Mouse (Mus musculus): ENCODE results near the gene Zfp281.

Zfp281 gene

DNA sequence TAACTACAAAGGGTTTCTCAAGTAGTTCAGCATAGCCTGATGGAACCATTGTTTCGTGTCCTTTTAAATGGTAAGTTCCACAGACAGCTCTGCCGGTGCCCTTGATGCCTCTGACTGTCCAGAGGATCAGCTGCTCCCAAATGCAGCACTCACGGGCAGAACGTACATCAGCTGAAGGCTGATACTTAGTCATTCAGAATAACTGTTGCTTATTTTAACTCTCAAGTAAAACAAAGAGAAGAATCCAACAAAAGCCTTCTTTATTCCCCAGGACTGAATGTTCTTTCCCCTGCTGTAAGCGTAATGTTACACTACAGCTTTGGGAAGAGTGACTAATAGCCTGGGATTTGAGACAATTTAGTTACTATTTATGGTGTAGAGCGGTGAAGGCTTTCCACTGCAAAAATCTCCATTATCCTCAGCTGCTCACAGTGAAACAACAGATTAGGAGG is 11.4 kb upstream of the Zfp281 start:
- DNase-seq (ENCODE audit: low spot score), result no peak

DNA sequence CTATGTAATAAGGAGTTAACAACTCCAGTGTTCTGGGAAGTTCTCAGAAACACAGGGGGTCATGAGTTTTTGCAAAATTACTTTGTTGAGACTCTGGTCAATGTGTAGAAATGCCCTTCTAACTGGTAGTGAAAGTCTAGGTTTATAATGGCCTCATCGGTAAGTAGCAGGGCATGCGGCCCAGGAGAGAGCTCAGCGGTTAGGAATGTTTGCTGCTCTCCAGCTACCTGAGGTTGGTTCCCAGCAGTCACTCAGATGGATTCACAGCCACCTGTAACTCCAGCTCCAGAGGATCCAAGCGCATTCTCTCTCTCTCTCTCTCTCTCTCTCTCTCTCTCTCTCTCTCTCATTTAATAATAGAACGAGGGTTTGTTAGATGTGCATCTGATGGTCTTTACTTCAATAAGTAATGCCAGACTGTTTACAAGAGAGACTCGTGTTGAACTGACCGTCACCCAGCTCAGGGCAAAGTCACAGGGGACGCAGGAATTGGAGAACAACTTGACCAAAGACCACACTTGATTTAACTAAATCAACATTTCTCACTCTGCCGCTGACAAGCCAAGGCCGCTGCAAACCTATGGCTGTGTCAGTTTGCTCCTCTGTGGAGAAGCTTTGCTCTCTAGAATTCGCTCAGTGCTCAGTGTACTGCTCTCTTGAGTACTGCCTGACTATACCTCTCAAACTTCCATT is 9.8 kb upstream of the Zfp281 start:
- DNase-seq (ENCODE audit: low spot score), result no peak

DNA sequence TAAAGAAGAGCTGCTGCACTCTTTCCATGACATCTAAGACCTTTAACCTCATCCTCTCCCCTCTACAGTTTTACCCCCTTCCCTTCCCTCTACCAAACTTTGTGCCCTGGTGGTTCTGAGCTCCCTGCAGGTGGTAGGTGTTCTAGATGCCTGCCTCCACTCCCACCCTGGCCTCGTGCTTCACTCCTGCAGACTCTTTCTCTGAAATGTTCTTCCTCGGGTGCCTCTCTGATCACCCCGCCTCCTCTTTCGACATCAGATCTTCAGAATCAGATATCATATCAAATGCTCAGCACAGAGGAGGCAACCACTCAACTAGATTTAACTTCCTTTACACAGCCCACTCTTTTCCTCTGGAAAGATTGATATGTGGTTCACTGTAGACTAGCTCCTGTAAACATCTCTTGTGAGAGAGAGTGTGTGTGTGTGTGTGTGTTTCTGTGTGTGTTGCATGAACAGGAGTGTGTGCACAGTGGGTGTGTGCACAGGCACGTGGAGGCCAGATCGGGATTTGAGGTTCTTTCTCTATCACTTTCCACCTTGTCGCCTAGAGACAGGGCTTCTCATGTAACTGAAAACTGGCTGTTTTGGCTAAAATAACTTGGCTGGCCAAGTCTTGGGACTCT is 7.4 kb upstream of the Zfp281 start:
- no peak for DNase-seq (ENCODE audit: low spot score)

DNA sequence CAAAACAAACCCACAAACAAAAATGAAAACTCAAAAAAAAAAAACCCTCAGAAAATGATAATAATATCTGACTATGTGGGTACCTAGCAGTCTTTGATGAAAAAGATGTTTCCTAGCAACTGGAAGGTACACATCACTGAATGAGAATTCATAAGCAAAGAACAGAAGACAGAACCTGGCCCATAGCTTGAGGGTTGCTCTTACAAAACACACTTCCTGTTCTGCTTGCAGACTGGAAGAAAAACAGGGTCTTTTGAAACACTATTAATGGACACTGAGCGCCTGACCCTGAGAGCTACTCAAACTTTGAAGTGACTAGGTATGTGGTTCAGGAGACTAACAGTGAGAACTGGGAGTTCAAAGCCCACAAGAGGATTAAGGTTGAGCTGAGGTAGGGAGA is 6.1 kb upstream of the Zfp281 start:
- no peak for DNase-seq (ENCODE audit: low spot score)

DNA sequence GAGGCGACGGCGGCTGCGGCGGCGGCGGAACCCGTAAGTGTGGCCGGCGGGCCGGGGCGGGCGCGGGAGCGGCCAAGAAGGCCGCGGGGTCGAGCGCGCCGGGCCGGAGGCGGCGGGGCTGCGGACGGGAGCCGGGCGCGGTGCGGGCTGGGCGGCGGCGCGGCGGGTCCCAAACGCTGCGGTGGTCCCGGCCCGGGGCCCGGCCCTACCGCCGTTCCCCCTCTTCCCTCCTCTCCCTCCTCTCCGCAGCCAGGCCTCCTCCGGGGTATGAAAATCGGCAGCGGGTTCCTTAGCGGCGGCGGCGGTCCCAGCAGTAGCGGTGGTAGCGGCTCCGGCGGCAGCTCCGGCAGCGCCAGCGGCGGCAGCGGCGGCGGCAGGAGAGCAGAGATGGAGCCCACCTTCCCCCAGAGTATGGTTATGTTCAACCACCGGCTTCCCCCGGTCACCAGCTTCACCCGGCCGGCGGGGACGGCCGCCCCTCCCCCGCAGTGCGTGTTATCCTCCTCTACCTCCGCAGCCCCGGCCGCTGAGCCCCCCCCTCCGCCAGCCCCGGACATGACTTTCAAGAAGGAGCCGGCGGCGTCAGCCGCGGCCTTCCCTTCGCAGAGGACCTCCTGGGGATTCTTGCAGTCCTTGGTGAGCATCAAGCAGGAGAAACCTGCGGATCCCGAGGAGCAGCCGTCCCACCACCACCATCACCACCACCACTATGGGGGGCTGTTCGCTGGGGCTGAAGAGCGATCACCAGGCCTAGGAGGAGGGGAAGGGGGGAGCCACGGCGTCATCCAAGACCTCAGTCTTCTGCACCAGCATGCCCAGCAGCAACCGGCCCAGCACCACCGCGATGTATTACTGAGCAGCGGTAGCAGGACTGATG is 556 bp downstream of the Zfp281 start:
- no peak for DNase-seq (ENCODE audit: low spot score)

DNA sequence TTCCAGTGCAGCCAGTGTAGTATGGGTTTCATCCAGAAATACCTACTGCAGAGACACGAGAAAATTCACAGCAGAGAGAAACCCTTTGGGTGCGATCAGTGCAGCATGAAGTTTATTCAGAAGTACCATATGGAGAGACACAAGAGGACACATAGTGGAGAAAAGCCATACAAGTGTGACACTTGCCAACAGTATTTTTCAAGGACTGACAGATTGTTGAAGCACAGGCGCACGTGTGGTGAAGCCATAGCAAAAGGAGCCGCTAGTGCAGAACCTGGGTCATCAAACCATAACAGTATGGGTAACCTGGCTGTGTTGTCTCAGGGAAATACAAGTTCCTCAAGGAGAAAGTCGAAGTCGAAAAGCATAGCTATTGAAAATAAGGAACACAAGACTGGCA is 1.4 kb downstream of the Zfp281 start:
- no peak for DNase-seq (ENCODE audit: low spot score)

DNA sequence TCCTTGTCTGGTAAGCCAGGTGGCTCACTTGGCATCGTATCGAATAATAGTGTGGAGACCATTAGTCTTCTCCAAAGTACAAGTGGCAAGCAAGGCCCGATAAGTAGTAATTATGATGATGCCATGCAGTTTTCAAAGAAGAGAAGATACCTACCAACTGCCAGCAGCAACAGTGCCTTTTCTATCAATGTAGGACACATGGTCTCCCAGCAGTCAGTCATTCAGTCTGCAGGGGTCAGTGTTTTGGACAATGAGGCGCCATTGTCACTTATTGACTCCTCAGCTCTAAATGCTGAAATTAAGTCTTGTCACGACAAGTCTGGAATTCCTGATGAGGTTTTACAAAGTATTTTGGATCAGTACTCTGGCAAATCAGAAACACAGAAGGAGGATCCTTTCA is 2.1 kb downstream of the Zfp281 start:
- no peak for DNase-seq (ENCODE audit: low spot score)

DNA sequence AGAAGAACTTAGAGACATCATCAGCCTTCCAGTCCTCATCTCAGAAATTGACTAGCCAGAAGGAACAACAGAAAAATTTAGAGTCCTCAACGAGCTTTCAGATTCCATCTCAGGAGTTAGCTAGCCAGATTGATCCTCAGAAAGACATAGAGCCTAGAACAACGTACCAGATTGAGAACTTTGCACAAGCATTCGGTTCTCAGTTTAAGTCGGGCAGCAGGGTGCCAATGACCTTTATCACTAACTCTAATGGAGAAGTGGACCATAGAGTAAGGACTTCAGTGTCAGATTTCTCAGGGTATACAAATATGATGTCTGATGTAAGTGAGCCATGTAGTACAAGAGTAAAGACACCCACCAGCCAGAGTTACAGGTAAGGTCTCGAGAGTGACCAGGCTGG is 2.9 kb downstream of the Zfp281 start:
- DNase-seq (ENCODE audit: low spot score), result no peak

DNA sequence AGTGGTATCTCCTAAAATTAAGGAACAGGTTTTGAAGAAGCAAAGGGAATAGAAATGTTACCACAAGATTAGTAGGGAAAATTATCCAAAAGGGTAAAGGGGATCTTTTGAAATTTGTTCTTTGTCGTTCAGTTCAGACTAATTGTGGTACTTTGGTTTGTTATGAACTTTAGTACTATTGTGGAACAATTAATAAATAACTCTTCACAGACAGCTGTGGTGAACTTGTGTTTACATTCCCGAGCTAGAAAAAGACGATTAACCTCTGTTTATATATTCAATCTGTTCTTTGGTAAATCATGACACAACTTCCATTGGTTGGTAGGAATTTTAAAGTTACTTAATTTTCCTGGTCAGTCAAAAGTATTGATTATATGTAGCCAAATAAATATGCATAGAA is 8.2 kb downstream of the Zfp281 start:
- no peak for DNase-seq (ENCODE audit: low spot score)

DNA sequence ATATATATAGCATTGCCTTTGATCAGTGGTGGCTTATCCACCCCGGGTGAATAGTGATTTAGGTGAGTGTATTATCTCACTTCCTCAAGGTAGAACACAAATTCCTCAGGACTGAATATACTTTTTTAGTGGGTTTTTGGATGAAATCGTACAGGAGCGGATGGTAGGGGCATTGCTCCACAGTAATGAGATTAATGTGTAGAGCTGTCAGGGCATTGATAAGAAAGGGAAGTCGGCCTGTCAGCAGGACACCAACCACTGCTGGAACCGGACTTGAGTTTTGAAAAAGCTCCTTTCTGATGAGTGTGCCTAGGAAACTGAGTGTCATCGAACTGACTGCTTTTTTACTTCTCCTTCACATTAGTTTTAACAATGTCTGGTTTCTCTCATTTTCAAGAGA is 10.9 kb downstream of the Zfp281 start:
- no peak for DNase-seq (ENCODE audit: low spot score)

DNA sequence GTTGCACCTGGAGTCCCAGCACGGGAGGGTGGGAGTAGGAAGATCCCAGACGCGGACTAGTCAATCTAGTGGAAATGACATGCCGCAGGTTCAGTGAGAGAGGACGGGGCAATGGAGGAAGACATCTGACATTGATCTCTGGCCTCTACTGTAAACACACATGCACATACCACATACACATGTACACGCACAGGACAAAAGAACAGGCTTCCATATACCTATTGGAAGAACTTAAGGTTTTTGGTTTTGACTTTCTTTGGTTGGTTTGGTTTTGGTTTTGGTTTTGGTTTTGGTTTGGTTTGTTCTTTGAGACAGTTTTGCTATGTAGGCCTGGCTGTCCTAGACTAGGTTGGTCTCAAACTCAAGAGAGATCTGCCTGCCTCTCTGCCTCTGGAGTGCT is 12.2 kb downstream of the Zfp281 start:
- no peak for DNase-seq (ENCODE audit: low spot score)

DNA sequence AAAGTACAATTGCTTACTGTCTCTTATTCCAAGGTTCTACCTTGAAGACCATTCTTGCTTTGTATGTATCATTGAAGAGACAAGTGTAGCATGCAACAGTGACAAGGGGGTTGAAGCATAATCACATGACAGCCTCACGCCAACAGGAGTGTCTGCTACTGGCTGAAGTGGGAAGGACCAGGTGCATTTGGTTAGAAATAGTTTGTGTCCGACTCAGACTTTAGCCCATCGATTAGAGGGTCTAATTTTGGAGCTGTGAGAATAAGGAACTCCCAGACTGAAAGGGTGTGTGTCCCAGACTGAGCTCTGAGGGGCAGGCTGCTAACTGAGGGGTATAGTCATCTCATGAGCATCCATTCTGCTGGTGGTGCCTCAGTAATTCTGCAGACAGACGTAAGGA is 13.0 kb downstream of the Zfp281 start:
- DNase-seq (ENCODE audit: low spot score), result no peak

DNA sequence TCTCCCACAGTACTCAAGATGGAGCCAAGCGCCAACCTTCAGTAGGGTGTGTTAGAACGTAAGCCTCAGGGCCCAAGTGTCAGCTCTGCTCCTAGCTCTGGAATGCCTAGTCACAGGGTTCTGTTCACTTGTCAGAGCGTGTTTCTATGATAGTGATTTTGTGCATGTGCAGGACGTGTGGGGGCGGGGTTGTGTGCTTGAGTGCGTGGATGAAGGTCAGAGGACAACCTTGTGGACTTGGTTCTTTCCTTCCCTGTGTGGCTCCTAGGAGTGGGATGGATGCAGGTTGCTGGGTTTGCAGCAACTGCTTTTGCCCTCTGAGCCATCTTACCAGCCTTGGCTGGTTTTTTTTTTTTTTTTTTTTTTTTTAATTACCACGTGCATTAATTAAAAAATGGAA is 13.5 kb downstream of the Zfp281 start:
- no peak for DNase-seq (ENCODE audit: low spot score)

DNA sequence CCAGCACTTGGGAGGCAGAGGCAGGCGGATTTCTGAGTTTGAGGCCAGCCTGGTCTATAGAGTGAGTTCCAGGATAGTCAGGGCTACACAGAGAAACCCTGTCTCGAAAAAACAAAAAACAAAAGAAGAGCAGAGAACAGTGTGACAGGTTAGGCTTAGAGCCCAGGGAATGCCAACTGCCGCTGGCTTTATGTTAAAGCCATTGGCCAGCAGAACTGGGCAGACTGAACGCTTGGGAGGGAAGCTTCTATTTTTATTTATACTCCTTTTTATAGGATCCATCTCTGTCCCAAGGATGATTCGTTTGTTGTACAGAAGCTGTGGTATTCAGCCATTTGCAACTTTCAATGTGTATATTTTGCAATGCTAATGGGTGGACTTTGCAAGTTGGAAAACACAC is 14.0 kb downstream of the Zfp281 start:
- no peak for DNase-seq (ENCODE audit: low spot score)

DNA sequence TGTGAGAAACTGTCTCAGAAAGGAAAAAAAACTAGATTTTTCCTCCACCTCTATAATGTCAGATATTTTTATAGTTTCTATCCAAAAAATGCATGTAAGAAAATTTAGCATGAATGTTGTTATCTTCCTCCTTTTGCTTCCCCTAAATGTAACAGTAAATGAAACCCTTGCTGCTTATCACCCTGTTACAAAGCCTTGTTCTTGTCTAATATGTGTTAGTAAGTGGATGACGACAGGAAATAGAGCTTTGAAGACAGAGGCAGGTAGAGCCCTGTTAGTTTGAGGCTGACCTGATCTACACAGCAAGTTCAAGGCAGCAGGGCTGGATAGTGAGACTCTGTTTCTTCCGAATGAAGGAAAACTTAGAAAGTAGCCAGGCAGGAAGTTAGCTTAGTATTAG is 14.5 kb downstream of the Zfp281 start:
- no peak for DNase-seq (ENCODE audit: low spot score)

DNA sequence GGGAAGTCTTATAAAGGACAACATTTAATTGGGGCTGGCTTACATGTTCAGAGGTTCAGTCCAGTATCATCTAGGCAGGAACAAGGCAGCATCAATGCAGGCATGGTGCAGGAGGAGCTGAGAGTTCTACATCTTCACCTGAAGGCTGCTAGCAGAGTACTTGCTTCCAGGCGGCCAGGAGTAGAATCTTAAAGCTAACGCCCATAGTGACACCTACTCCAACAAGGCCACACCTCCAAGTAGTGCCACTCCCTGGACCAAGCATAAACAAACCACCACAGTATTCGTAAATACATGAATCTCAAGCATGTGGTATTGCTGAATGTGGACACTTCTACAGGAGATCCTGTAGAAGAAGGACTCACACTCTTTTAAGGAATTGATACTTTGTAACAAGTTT is 18.0 kb downstream of the Zfp281 start:
- no peak for DNase-seq (ENCODE audit: low spot score)

DNA sequence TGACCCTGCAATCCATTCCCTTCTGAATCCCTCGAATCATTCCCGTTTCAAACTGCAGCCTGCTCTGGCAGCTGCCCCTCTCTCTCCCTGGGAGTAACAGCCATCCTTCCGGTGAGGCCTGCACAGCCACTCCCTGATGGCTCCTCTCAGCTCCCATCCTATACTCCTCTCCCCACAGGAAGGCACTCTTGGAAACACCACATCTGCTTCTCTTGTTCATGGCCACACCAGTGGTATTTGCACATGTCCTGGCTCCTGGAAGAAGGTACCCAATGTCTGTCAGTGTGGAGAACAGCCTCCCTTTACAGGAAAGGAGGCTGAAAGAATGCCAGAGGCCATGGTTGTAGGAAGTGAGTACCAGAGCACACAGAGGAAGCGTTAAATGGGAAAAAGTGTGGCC is 19.8 kb downstream of the Zfp281 start:
- DNase-seq (ENCODE audit: low spot score), result no peak

DNA sequence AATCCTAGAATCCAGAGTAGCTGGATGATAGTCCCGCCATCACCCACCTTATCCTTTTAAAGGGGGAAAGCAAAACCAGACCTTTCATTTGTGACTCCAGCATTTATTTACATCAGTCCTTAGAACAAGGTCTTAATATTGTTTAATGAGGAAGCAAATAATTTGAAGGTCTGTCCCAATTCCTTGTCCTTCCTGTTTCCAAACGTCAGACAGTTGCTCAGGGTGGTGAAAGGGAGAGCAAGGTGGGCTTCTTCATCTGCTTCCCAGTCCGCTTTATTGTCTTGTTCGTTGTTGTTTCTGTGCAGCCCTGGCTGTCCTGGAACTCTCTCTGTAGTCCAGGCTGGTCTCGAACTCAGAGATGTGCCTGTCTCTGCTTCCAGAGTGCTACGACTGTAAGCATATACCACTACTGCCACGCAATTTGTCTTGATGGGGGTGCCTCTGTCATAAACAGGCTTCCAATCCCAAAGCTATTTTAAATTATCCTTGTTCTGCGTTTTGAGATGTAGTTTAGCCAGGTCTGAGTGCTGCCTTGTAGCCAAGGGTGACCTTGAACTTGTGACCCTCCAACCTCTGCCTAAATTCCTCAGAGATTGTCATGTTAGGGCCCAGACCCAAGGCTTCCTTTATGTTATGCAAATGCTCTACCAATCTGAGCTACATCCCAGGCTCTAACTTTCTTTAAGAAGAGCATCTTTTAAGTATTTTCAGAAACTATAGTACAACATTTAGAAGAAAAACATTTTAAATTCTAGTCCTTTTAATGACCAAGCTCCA is 21.3 kb downstream of the Zfp281 start:
- DNase-seq (ENCODE audit: low spot score), result no peak

DNA sequence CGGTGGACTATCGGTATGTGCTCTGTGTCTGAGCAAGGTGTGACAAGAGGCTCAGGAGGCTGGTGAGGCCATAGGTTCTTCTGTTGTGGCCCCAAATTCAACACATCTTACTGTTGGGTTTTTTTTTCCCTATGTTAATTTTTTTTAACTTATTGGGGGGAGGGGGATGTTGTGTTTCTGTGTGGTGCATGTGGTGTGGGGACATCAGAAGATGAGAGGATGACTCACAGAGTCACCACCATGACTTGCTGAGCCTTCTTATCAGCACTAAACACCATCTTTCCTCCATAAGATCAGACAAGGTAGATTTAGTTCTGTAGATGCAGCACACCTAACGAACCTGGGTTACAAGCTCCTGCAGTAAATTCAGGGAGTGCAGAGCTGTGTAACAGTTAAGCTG is 27.4 kb downstream of the Zfp281 start:
- no peak for DNase-seq (ENCODE audit: low spot score)

DNA sequence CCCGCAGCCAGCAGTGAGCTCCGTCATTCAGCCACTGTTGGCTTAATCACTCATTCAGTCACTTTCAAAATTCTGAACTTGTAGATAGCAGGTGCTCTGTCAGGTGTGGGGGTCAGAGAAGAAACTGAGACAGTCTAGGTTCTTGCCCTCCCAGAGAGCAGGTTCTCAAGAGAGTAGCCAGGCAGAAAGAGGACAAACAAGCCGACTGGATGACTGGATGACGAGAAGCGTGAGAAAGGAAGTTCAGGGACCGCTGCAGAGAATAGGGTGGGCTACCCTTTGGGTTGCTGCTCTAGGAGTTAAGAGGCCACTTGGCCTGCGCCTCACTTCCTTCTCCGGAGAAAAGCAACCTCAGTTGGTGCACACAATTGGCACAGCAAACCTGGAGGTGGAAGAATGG is 28.8 kb downstream of the Zfp281 start:
- no peak for DNase-seq (ENCODE audit: low spot score)

DNA sequence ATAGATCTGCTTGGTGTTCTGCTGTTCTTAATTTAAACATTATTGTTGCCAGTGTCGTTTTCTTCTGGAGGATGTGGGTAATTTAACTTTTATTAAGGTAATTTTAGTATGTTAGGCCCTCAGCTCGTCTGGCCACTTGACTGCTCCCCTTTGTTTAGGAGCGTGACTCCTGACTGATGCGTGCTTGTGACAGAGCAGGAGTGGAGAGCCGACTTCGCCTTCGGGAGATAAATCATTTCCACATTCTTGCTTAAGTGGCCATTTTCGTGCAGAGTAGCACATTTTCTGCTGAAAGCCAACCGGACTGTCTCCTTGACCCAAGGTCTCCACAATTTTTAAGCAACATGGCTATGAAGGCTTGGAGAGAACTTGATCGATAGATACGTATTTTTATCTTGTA is 29.7 kb downstream of the Zfp281 start:
- DNase-seq (ENCODE audit: low spot score), result no peak

DNA sequence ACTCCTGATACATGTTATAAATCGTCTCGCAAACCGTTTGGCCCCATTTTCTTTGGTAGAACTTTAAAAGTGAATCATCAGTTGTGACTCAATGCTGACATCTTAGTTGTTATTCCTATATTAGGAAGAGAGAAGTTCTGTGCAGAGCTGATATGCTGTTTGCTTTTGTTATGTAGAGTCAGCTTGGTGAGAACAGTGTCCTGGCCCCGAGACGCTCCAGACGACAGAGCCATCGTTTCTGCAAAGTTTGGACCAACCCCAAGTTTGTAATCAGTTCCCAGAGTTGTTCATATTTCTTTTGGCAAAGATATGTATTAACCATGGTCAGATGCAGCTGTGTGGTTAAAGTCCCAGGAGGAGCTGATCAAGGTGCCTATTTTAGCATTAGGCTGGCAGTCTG is 31.9 kb downstream of the Zfp281 start:
- no peak for DNase-seq (ENCODE audit: low spot score)
